Mouse (Mus musculus): ENCODE data around the gene Gpr152.
"Not testable (repeated sequence)": the region's sequence is repeated elsewhere in the genome, so short reads cannot be mapped to it uniquely, and the experiment has no call there.

- not testable (repeated sequence) for TF ChIP-seq CTCF (IDR thresholded peaks at IDR 0.05; ENCODE audit: low read depth, low read length); EP300 (IDR thresholded peaks at IDR 0.05; ENCODE audit: insufficient read depth, low read depth, low read length); POLR2A (IDR thresholded peaks at IDR 0.05; ENCODE audit: insufficient read depth, low read length)
These were observed 4.2 kb upstream of the Gpr152 start for GRCm38 (mm10) chr19:4135229-4135962.

All from ES-Bruce4 (cell line).